Comparison of ENCODE assay signal across 1 mouse cellular context in the genomic region with DNA sequence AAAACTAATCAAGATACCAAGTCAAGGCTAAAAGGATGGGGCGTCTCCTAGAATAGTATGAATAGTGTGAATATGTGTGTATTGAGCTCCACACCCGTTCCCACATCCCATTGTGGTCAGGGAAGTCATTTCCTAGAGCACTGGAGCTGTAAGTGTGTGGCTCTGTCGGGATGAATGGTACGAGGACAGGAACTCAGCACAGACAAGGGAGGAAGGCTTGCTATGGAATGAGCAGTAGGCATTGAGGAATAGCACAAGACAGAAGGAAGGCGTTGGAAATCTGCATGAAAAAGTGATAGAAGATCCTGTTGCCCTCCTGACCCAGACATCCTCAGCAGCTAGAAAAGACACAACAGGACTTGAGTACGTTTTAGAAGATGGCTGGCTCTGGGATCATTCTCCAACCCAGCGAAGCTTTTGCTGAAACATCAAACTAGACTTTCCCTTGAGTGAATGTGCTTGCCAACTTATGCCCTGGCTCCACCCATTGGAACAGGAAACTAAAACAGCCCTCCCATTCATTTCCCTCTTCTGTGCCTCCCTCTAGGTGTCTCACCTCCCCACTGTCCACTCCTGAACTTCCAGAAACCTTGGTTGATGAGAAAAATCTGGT.
TF ChIP-seq lines count a peak whose summit lies in the region.

No protein-coding gene starts in this region.

TF ChIP-seq in MEL, 35 proteins besides CTCF, POLR2A, EP300 and RAD21:
- TF ChIP-seq CHD1 (IDR thresholded peaks at IDR 0.05; ENCODE audit: low read depth, low read length) (no peak), MYC (IDR thresholded peaks at IDR 0.05; ENCODE audit: low read depth, low read length) (no peak), ZMIZ1 (IDR thresholded peaks at IDR 0.05; ENCODE audit: low read depth, low read length) (no peak), GATA1 (IDR thresholded peaks at IDR 0.05; ENCODE audit: low read depth, low read length) (no peak), SMC3 (IDR thresholded peaks at IDR 0.05; ENCODE audit: low read depth, low read length) (no peak), MAZ (IDR thresholded peaks at IDR 0.05; ENCODE audit: low read depth, low read length) (no peak), SIN3A (IDR thresholded peaks at IDR 0.05; ENCODE audit: low read length) (no peak), GABPA (IDR thresholded peaks at IDR 0.05; ENCODE audit: low read depth, low read length) (no peak), E2F4 (IDR thresholded peaks at IDR 0.05; ENCODE audit: borderline replicate concordance, low read depth, low read length) (no peak), HCFC1 (IDR thresholded peaks at IDR 0.05; ENCODE audit: low read depth, low read length) (no peak)
